Mouse (Mus musculus): ENCODE measurements around the gene Tspan4. TPM values are rescaled to one million over a fixed set of nuclear protein-coding genes. Genes with fewer than 3 reads are reported as not detected.
A peak's percentile ranks its signal among the peaks of the same experiment; 100 is the strongest.

Tspan4 gene
- polyA plus RNA-seq, 1 experiment from 2014 or later, result 38.7 TPM

- H3K27ac ChIP-seq (replicated peaks), result peak overlapping the region; percentile 86
- 14% methylated on average over 8 of the region's 8 CpGs for WGBS
- no peaks in the 10 kb centered on the region for H3K27me3 ChIP-seq (ENCODE audit: low read depth, poor library complexity, severe bottlenecking)
- peak; percentile 62 for DNase-seq (ENCODE audit: low spot score)
- peaks cover 60% of the 10 kb centered on the region for H3K36me3 ChIP-seq
- no peaks in the 10 kb centered on the region for H3K9me3 ChIP-seq (replicated peaks)
- peaks cover 75% of the 10 kb centered on the region for H3K4me1 ChIP-seq
- H3K4me3 ChIP-seq, result peak overlapping the region; percentile 72
Measured at GRCm38 (mm10) chr7:141434464-141434863, 40.6 kb upstream of the Tspan4 start.

- DNase-seq (ENCODE audit: low spot score), result peak; percentile 62
- peaks cover 67% of the 10 kb centered on the region for H3K4me1 ChIP-seq
- H3K27me3 ChIP-seq (ENCODE audit: low read depth, poor library complexity, severe bottlenecking), result no peaks in the 10 kb centered on the region
- peak overlapping the region; percentile 86 for H3K27ac ChIP-seq (replicated peaks)
- H3K36me3 ChIP-seq, result peaks cover 65% of the 10 kb centered on the region
- 4% methylated on average over 17 of the region's 17 CpGs for WGBS
- peak overlapping the region; percentile 72 for H3K4me3 ChIP-seq
- H3K9me3 ChIP-seq (replicated peaks), result no peaks in the 10 kb centered on the region
Measured at GRCm38 (mm10) chr7:141435129-141435855, 39.7 kb upstream of the Tspan4 start.

- Histone ChIP-seq H3K9me3 (replicated peaks) (no peaks in the 10 kb centered on the region), H3K27me3 (ENCODE audit: low read depth, poor library complexity, severe bottlenecking) (no peaks in the 10 kb centered on the region), H3K36me3 (peaks cover 65% of the 10 kb centered on the region), H3K4me1 (peaks cover 70% of the 10 kb centered on the region), H3K4me3 (peak overlapping the region; percentile 72), H3K27ac (replicated peaks) (peak overlapping the region; percentile 89)
- no peak for DNase-seq (ENCODE audit: low spot score)
- 71% methylated on average over 9 of the region's 9 CpGs for WGBS
Measured at GRCm38 (mm10) chr7:141435856-141436522, 39.1 kb upstream of the Tspan4 start.

GRCm38 (mm10) chr7:141436523-141436892 is 38.5 kb upstream of the Tspan4 start:
- Histone ChIP-seq H3K4me3 (peak overlapping the region; percentile 72), H3K27ac (replicated peaks) (peak overlapping the region; percentile 89), H3K36me3 (peaks cover 65% of the 10 kb centered on the region), H3K9me3 (replicated peaks) (no peaks in the 10 kb centered on the region), H3K4me1 (peaks cover 73% of the 10 kb centered on the region), H3K27me3 (ENCODE audit: low read depth, poor library complexity, severe bottlenecking) (no peaks in the 10 kb centered on the region)
- DNase-seq (ENCODE audit: low spot score), result no peak
- WGBS, result 58% methylated on average over 2 of the region's 2 CpGs

DNA sequence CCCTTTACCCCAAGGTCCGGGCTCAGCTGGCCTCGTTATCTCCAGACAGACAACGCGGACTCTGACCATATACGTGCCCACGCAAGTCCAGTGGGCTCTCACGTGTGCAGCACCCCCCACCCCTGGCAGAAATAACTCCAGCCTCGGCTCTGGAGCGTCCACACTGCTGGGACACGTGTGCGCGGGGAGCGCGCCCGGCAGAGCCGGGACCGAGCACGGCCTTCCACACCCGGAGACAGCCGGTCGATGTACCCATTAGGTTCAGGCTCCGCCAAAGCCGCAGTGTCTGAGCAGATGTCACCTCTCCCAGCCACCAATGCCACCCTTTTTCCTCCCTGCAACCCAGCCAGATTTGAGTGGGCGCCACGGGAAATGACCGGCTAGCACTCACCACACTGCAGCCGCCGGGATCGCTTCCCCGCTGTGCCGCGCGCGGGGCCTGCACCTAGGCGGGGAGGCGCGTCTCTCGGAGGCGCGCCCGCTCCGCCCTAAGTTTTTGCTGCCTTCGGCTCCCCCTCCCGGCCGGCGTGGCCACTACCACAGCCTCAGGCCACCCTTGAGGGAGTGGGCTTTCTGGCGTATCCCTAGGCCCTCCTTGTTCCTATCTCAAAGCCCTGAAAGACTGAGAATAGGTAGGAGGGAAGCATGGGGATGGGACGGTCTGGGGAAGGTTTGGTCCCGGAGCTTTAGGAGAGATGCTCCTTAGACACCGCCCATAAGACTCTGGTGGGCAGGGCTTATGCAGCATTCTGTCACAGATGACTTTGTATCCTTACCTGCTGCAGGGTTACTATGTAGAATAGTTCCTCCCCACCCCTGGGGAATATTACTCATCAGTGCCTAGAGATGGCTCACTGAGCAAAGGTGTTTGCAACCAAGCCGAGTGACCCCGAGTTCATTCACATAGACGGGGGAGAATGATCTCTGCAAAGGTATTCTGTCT is 37.6 kb upstream of the Tspan4 start, which contains the start of gene Slc25a22:
Gene Slc25a22 (minus strand): TSS at position 715 of the 943 bp plus-strand sequence.
- H3K27ac ChIP-seq (replicated peaks), result peak within 1 kb of the TSS; percentile 89
- peaks cover 75% of the 10 kb centered on the region for H3K4me1 ChIP-seq
- peak within 1 kb of the TSS; percentile 72 for H3K4me3 ChIP-seq
- WGBS, result 5% methylated on average over 53 of the region's 53 CpGs
- peak; percentile 86 for DNase-seq (ENCODE audit: low spot score)
- no peaks in the 10 kb centered on the region for H3K9me3 ChIP-seq (replicated peaks)
- H3K36me3 ChIP-seq, result peaks cover 65% of the 10 kb centered on the region
- H3K27me3 ChIP-seq (ENCODE audit: low read depth, poor library complexity, severe bottlenecking), result no peaks in the 10 kb centered on the region

- 93% methylated on average over 12 of the region's 12 CpGs for WGBS
Measured at GRCm38 (mm10) chr7:141438201-141438968, 36.7 kb upstream of the Tspan4 start.

DNA sequence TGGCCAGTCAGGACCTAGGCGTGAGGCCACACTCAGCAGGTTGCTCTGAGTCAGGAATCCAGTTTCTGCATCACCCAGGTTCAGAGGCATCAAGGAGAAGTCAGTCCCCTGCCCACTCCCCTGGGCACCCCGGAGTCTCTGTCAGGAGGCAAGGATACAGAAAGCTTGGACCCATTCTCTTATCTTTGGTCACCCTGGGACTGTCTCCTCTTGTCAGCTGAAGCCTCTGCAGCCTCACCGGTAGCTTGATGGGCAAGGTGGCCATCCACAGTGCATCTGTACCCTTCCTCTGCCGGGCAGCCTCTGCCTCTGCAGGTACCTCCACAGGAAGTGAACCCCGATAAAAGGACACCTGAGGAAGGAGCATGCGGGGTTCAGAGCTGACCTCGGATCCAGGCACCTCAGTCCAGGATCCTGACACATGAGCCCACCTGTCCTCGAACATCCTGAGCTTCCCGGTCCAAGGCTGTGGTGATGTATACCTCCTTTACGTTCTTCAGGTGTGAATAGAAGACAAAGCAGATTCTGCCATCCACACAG is 35.8 kb upstream of the Tspan4 start:
- 94% methylated on average over 10 of the region's 10 CpGs for WGBS
- H3K27ac ChIP-seq (replicated peaks), result no peak overlapping the region
- peaks cover 52% of the 10 kb centered on the region for H3K36me3 ChIP-seq
- H3K9me3 ChIP-seq (replicated peaks), result no peaks in the 10 kb centered on the region
- no peaks in the 10 kb centered on the region for H3K27me3 ChIP-seq (ENCODE audit: low read depth, poor library complexity, severe bottlenecking)
- H3K4me3 ChIP-seq, result no peak overlapping the region
- peaks cover 75% of the 10 kb centered on the region for H3K4me1 ChIP-seq
- DNase-seq (ENCODE audit: low spot score), result no peak

More at GRCm38 (mm10) chr7:141438201-141438968, 36.7 kb upstream of the Tspan4 start:
- Histone ChIP-seq H3K27me3 (ENCODE audit: low read depth, poor library complexity, severe bottlenecking) (no peaks in the 10 kb centered on the region), H3K4me1 (peaks cover 75% of the 10 kb centered on the region), H3K4me3 (peak overlapping the region; percentile 72; the same call in 1 of the 2 replicates), H3K9me3 (replicated peaks) (no peaks in the 10 kb centered on the region), H3K36me3 (peaks cover 57% of the 10 kb centered on the region), H3K27ac (replicated peaks) (no peak overlapping the region)
- no peak for DNase-seq (ENCODE audit: low spot score)

- H3K4me3 ChIP-seq, result no peak overlapping the region
- no peak overlapping the region for H3K27ac ChIP-seq (replicated peaks)
- peaks cover 75% of the 10 kb centered on the region for H3K4me1 ChIP-seq
- H3K27me3 ChIP-seq (ENCODE audit: low read depth, poor library complexity, severe bottlenecking), result no peaks in the 10 kb centered on the region
- DNase-seq (ENCODE audit: low spot score), result no peak
- no peaks in the 10 kb centered on the region for H3K9me3 ChIP-seq (replicated peaks)
- H3K36me3 ChIP-seq, result peaks cover 52% of the 10 kb centered on the region
- 96% methylated on average over 11 of the region's 11 CpGs for WGBS
Measured at GRCm38 (mm10) chr7:141439811-141440210, 35.2 kb upstream of the Tspan4 start.

- DNase-seq (ENCODE audit: low spot score), result peak; percentile 40
- peaks cover 68% of the 10 kb centered on the region for H3K4me1 ChIP-seq
- no peaks in the 10 kb centered on the region for H3K27me3 ChIP-seq (ENCODE audit: low read depth, poor library complexity, severe bottlenecking)
- H3K36me3 ChIP-seq, result peaks cover 52% of the 10 kb centered on the region
- H3K9me3 ChIP-seq (replicated peaks), result no peaks in the 10 kb centered on the region
- H3K4me3 ChIP-seq, result no peak overlapping the region
- H3K27ac ChIP-seq (replicated peaks), result no peak overlapping the region
- 51% methylated on average over 6 of the region's 6 CpGs for WGBS
Measured at GRCm38 (mm10) chr7:141440613-141441012, 34.4 kb upstream of the Tspan4 start.

GRCm38 (mm10) chr7:141441460-141441859 is 33.6 kb upstream of the Tspan4 start:
- no peaks in the 10 kb centered on the region for H3K27me3 ChIP-seq (ENCODE audit: low read depth, poor library complexity, severe bottlenecking)
- no peak overlapping the region; the same call in 1 of the 2 replicates for H3K27ac ChIP-seq (replicated peaks)
- no peaks in the 10 kb centered on the region for H3K9me3 ChIP-seq (replicated peaks)
- no peak for DNase-seq (ENCODE audit: low spot score)
- WGBS, result 92% methylated on average over 9 of the region's 9 CpGs
- H3K4me1 ChIP-seq, result peaks cover 60% of the 10 kb centered on the region
- H3K4me3 ChIP-seq, result peak overlapping the region; percentile 58; the same call in 1 of the 2 replicates
- peaks cover 52% of the 10 kb centered on the region for H3K36me3 ChIP-seq

DNA sequence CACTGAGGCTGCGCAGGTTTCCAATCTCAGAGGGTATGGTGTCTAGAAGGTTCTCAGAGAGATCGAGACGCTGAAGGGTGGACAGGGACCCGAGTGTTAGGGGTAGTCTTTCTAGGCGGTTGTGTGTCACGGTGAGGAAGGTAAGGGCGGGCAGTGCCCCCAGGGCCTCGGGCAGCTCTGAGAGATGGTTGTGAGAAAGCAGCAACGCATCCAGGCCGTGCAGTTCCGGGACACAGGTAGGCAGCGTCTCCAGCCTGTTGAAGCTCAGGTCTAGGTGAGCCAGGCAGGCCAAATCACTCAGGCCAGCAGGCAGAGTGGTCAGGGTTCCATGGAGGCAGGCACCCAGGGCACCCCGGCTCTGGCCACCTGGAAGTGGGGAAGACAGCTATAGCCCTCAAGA is 32.8 kb upstream of the Tspan4 start:
- no peak for DNase-seq (ENCODE audit: low spot score)
- no peaks in the 10 kb centered on the region for H3K9me3 ChIP-seq (replicated peaks)
- WGBS, result 96% methylated on average over 13 of the region's 13 CpGs
- peaks cover 57% of the 10 kb centered on the region for H3K4me1 ChIP-seq
- peak overlapping the region; percentile 58 for H3K4me3 ChIP-seq
- peak overlapping the region; percentile 85 for H3K27ac ChIP-seq (replicated peaks)
- H3K27me3 ChIP-seq (ENCODE audit: low read depth, poor library complexity, severe bottlenecking), result no peaks in the 10 kb centered on the region
- H3K36me3 ChIP-seq, result peaks cover 52% of the 10 kb centered on the region
